Mouse (Mus musculus) adrenal gland, adult (tissue): Measurements from ENCODE around the gene Rps17.

Experiments used
- DNase-seq, 2 experiments: peaks; one replicate each; pipeline ENCODE4 v3.0.0; 2022 to 2023; ENCODE audit warnings: low spot score in 1 of 2; ENCODE audit not compliant: inconsistent age in 2 of 2

Rps17 gene

GRCm38 (mm10) chr7:81335705-81336431 is 9.2 kb downstream of the Rps17 start:
- DNase-seq: peak; percentile 50 to 69

DNA sequence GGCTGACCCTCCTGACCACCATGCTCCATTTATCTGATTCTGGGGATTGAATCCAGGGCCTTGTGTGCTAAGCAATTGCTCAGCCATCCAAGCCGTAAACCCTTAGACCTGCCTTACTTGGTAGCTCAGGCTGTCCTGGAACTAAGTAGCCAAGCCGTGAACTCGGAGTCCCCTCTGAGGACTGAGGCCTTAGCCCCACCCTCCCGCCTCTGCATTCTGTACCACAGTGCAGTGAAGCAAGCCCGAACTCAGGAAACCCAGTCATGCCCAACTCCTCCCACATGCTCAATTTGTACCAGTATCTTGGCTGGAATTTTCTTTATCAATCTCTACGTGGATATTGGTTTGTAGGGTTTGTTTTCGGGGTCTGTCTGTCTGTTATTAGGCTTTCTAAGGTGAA is 13.2 kb downstream of the Rps17 start:
- DNase-seq: no peak

DNA sequence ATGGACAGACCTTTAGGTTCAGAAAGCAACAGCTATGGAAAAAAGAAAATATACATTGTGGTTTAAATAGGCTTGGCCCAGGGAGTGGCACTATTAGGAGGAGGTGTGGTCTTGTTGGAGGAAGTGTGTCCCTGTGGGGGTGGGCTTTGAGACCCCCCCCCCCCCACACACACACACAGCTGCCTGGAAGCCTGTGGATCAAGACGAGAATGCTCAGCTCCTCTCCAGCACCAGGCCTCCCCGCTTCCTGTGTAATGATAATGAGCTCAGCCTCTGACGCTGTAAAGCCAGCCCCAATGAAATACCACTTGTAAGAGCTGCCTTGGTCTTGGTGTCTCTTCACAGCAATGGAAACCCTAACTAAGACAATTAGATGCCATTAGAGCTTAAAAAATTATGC is 14.3 kb downstream of the Rps17 start:
- no peak for DNase-seq

- no peak for DNase-seq
Measured at GRCm38 (mm10) chr7:81327661-81328060, 17.4 kb downstream of the Rps17 start.

DNA sequence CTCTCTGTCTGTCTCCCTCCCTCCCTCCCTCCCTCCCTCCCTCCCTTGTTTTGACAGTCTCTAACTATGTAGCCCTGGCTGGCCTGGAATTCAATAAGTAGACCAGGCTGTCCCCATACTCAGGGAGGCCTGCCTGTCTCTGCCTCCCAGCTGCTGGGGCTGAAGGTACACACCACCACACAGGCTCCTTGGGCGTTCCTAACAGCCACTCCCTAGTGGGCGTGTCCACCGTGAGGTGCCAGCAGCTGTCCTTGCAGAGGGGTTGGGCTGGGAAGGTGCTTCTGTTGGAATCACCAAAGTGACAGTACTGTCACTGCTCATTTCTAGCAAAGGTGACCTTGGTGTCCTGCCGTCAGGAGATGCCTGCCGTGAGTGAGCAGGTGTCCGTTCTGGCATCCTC is 18.2 kb downstream of the Rps17 start:
- no peak for DNase-seq

DNA sequence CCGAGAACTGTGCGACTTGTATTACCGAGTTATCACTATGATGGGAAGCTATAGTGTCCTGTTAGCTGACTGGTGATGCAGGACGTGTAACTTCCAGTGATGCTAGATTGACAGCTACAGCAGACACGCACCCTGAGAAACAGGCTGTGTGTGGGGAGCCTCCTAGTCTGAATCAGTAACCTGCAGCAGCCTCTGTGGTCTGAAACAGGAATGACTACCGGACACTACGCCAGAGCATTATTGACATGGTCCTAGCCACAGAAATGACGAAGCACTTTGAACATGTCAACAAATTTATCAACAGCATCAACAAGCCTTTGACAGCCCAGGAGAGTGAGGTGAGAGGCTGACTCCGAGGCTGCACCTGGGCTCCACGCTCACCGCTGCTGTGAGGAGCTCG is 19.0 kb downstream of the Rps17 start:
- DNase-seq: no peak

- no peak for DNase-seq
Measured at GRCm38 (mm10) chr7:81321776-81322175, 23.3 kb downstream of the Rps17 start.

- DNase-seq: no peak
Measured at GRCm38 (mm10) chr7:81319749-81320148, 25.3 kb downstream of the Rps17 start.

- peak in 1 of 2 experiments; percentile 54 for DNase-seq
Measured at GRCm38 (mm10) chr7:81315583-81315982, 29.5 kb downstream of the Rps17 start.

- DNase-seq: no peak
Measured at GRCm38 (mm10) chr7:81311581-81311980, 33.5 kb downstream of the Rps17 start.

DNA sequence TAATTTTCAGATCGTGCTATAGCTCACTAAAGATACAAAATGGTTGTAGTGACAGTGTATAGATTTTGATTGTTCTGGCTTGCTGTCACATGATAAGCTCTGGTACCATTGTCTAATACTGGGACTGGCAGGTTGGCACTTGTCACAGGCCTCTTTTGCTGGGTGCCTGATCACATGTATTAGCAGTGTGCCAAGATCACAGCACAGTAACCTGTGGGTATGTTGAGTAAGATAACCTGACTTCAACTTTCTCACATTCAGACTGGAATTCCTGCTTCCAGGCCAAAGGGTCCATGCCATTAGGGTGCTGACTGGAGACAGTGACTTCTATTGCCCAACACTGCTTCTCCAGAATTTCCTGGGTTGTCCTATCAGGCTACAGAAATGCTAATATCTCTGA is 33.9 kb downstream of the Rps17 start:
- DNase-seq: no peak

DNA sequence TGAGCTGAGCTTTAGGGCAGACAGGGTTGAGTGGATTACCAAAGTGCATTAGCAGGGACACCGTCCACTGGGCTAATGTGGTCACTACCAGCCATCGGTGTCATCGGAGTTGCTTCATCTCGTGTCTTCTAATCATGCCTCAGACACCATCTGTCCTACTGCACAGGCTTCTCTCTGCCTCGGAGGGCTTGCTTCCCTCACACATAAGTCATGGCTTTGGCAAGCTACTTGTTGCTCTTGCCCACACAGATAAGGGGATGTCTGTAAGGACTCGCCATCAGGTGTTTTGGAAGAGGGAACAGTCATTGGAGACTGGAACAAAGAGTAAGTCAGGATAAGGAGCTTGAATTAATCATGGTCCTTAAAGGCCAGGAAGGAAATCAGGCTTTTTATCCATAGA is 35.8 kb downstream of the Rps17 start:
- no peak for DNase-seq

- no peak for DNase-seq
Measured at GRCm38 (mm10) chr7:81307735-81308134, 37.3 kb downstream of the Rps17 start.

- no peak for DNase-seq
Measured at GRCm38 (mm10) chr7:81304675-81305074, 40.4 kb downstream of the Rps17 start.

DNA sequence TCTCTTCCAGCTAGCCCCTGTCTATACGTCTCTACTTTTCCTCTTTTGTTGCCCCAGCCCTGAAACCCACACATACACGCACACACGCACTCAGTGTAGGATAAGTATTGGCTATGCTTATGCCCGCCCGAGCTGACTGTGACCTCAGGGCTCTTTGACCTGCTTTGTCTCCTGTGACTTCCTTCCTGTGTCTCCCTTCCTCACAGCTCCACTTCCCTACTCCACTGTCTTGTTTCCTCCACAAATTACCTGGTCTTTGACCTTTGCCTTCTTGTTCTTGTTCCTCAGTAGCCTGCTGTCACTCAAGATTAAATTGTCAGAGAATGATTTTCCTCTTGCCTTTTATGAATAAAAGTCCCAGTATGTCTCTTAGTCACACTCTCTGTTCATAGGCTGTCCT is 41.0 kb downstream of the Rps17 start:
- peak in 1 of 2 experiments; percentile 39 for DNase-seq

GRCm38 (mm10) chr7:81303682-81304081 is 41.4 kb downstream of the Rps17 start:
- peak; percentile 20 to 74 for DNase-seq

- no peak for DNase-seq
Measured at GRCm38 (mm10) chr7:81301323-81301722, 43.7 kb downstream of the Rps17 start.

- DNase-seq: no peak
Measured at GRCm38 (mm10) chr7:81298206-81298605, 46.8 kb downstream of the Rps17 start.

DNA sequence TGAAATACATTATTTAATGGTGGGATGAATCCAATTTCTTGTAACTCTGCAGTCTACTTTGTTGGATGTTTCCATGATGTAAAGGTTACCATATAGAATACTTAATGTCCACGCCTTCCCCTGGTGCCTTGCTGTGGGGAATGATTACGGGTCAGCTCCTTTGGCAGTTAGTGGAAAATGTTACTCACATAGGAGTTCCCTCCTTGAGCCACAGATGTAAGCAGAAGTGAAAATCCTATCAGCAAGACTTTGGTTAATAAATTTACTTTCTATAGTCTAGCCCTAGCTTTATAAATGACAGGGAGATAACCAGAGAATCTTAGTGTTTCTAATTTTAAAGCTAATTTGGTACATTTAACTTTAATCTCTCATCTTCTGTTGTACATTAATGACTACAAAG is 49.9 kb downstream of the Rps17 start:
- DNase-seq: no peak
